Comparison of ENCODE assay signal across 8 mouse cellular contexts in the genomic region with DNA sequence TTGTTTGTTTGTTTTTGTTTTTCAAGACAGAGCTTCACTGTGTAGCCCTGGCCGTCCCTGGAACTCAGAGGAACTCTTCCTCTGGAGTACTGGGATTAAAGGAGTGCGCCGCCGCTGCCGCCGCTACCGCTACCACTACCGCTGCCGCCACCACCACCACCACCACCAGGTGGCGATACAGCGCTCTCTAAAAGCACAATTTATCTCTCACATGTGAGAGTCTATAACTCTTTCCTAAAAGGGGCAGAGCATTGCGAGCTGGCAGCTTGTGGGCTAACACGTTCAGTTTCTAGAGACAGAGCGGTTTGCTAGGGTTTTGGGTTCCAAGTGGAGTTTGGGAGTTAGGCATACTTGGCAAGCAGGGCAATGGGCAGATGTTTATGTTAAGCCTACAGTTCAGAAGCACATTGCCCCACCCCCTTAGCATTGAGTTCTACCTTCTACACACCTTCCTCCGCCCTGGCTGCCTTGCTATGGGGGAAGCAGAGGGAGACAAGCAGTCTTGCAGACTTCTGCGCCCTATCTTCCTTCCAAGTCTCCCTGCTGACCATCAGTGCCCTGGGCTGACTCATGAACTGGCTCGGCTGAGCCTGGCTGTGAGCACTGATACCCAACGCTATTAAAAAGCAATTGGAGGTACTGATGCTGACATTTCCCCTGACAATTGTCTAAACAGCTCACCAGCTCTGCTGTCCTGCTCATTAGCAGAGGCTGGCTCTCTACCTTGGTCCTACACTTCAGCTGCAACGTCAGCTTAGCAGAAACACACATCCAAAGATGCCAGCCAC. TPM values are rescaled to one million over a fixed set of nuclear protein-coding genes. Genes with fewer than 3 reads are reported as not detected.
A peak's percentile ranks its signal among the peaks of the same experiment; 100 is the strongest.
DNase-seq lines count a peak whose midpoint lies in the region; ATAC-seq and TF ChIP-seq lines count a peak whose summit lies in the region.

No protein-coding gene starts in this region.

- peak; percentile 93 for TF ChIP-seq CTCF in hindbrain, postnatal 0 days (IDR thresholded peaks at IDR 0.05; ENCODE audit: low read depth)

- intact Hi-C loops in left cerebral cortex, postnatal 14 days (cut with DNase I) = no loop called here

- H3K4me2 ChIP-seq in hindbrain, postnatal 0 days (ENCODE audit: low read depth, low read length) = peak overlapping the region; percentile 61

- H3K4me3 ChIP-seq in hindbrain, postnatal 0 days (ENCODE audit: low read length) = peak overlapping the region; percentile 29

- no peaks in the 10 kb centered on the region for H3K9me3 ChIP-seq in hindbrain, postnatal 0 days (ENCODE audit: low read length)

- H3K4me1 ChIP-seq in hindbrain, postnatal 0 days (ENCODE audit: insufficient read depth, low read length) = peaks cover 5% of the 10 kb centered on the region; the same call in 1 of the 2 replicates

- peak overlapping the region; percentile 22; the same call in 1 of the 2 replicates for H3K9ac ChIP-seq in hindbrain, postnatal 0 days (replicated peaks; ENCODE audit: low read length)

- H3K36me3 ChIP-seq in hindbrain, postnatal 0 days (ENCODE audit: insufficient read depth, low read length) = no peaks in the 10 kb centered on the region

- 0 out of 2 replicates have a peak, but pooled peaks cover 3% of the 10 kb centered on the region for H3K27me3 ChIP-seq in hindbrain, postnatal 0 days (ENCODE audit: insufficient read depth, low read length)

- ATAC-seq in common myeloid progenitor, adult 5-6 weeks (replicated peaks; ENCODE audit: low read depth, poor library complexity, severe bottlenecking) = peak; percentile 79
- peak; percentile 50; the same call in 1 of the 2 replicates for ATAC-seq in hindbrain, postnatal 0 days
- ATAC-seq in megakaryocyte progenitor cell, adult 5-6 weeks (replicated peaks; ENCODE audit: poor library complexity) = peak; percentile 89

- H3K27ac ChIP-seq in hindbrain, postnatal 0 days = no peak overlapping the region

- WGBS in hindbrain, postnatal 0 days = 10% methylated on average over 19 of the region's 19 CpGs

- peak; percentile 77 for DNase-seq in urinary bladder, postnatal 14 days (ENCODE audit: low spot score)
- DNase-seq in urinary bladder, postnatal 10 days (ENCODE audit: low spot score) = no peak
- peak; percentile 50 to 56 for DNase-seq in gastrocnemius, adult 8-10 months (ENCODE audit: low spot score in 2 of 2)
- DNase-seq in hindbrain, postnatal 0 days (ENCODE audit: low spot score) = peak; percentile 91
- peak; percentile 81 to 85 for DNase-seq in left cerebral cortex, postnatal 14 days (ENCODE audit: low spot score in 2 of 2)
- DNase-seq in right cerebral cortex, postnatal 4 days = peak; percentile 90

RNA-seq across cellular contexts. Expression of a gene that starts 24.6 kb away (rescaled TPM):
- 0.55 and 0.78 TPM in 2 replicates for total RNA-seq in common myeloid progenitor, adult 5-6 weeks (2017)
- total RNA-seq in gastrocnemius, adult 8-10 months (2022) = 10 to 100 TPM; 17.9 to 29.8 (median 26.8) TPM
- total RNA-seq in hindbrain, postnatal 0 days (2014; rRNA removed) = 22.1 and 25.2 TPM in 2 replicates
- 7.8 and 7.9 TPM in 2 replicates for polyA plus RNA-seq in hindbrain, postnatal 0 days (2015; fragmentation: Nextera tagmentation; extraction: Ambion mirVana)
- 10 to 100 TPM; 40.6 to 51.9 TPM for total RNA-seq in left cerebral cortex, postnatal 14 days (2021)
- total RNA-seq in megakaryocyte progenitor cell, adult 5-6 weeks (2015) = 7.9 and 9.6 TPM in 2 replicates
- 4.9 and 5.3 TPM in 2 replicates for total RNA-seq in megakaryocyte progenitor cell, adult 5-6 weeks (2017)
